Mouse (Mus musculus) hindbrain, embryonic 15.5 days (tissue): ENCODE measurements around the gene 4930402F06Rik. TPM values are rescaled to one million over a fixed set of nuclear protein-coding genes. Genes with fewer than 3 reads are reported as not detected.
A peak's percentile ranks its signal among the peaks of the same experiment; 100 is the strongest.

ENCODE experiments used
- ATAC-seq: fragments of 200-750 bp; cut with Nextera tagmentation; 2 replicates; pipeline ENCODE4 v1.8.0; 2017; ENCODE audit warnings: low read depth, moderate number of reproducible peaks, moderate TSS enrichment; ENCODE audit not compliant: low FRiP score
- H3K27ac ChIP-seq: fragments of 300-500 bp; sonication (generic); replicated peaks from 2 replicates; pipeline ENCODE4 v1.5.1; 2015; ENCODE audit warnings: mild to moderate bottlenecking, inconsistent platforms
- H3K27me3 ChIP-seq: fragments of 300-500 bp; sonication (generic); 2 replicates; pipeline ENCODE4 v1.6.1; 2015; ENCODE audit warnings: control low read depth, inconsistent platforms
- H3K36me3 ChIP-seq: fragments of 300-500 bp; sonication (generic); 2 replicates; pipeline ENCODE4 v1.6.1; 2015; ENCODE audit warnings: control low read depth, inconsistent platforms
- H3K4me1 ChIP-seq: fragments of 300-500 bp; sonication (generic); replicated peaks from 2 replicates; pipeline ENCODE4 v1.6.1; 2015; ENCODE audit warnings: control low read depth, inconsistent platforms
- H3K4me2 ChIP-seq: fragments of 300-500 bp; sonication (generic); 2 replicates; pipeline ENCODE4 v1.6.1; 2015; ENCODE audit warnings: moderate library complexity, mild to moderate bottlenecking, inconsistent platforms
- H3K4me3 ChIP-seq: fragments of 300-500 bp; sonication (generic); 2 replicates; pipeline ENCODE4 v1.5.1; 2015; ENCODE audit warnings: mild to moderate bottlenecking, inconsistent platforms
- H3K9ac ChIP-seq: fragments of 300-500 bp; sonication (generic); 2 replicates; pipeline ENCODE4 v1.6.1; 2015; ENCODE audit warnings: inconsistent platforms
- H3K9me3 ChIP-seq: fragments of 300-500 bp; sonication (generic); 2 replicates; pipeline ENCODE4 v1.6.1; 2016; ENCODE audit warnings: control low read depth, inconsistent platforms
- WGBS: fragments of 180-500 bp; shearing (Covaris S2); methylation state at CpG from one replicate; pipeline ENCODE4 v1.1.7; 2015; 5-methylcytosine and 5-hydroxymethylcytosine counted together
- polyA plus RNA-seq: library from polyadenylated mRNA; unstranded; fragments of >200 nt; fragmentation: Nextera tagmentation; extraction: Ambion mirVana; gene quantifications from 2 replicates; pipeline ENCODE4 v1.2.1, GENCODE M21; 2015

Gene 4930402F06Rik
- polyA plus RNA-seq, 1 experiment from 2014 or later, result not detected

DNA sequence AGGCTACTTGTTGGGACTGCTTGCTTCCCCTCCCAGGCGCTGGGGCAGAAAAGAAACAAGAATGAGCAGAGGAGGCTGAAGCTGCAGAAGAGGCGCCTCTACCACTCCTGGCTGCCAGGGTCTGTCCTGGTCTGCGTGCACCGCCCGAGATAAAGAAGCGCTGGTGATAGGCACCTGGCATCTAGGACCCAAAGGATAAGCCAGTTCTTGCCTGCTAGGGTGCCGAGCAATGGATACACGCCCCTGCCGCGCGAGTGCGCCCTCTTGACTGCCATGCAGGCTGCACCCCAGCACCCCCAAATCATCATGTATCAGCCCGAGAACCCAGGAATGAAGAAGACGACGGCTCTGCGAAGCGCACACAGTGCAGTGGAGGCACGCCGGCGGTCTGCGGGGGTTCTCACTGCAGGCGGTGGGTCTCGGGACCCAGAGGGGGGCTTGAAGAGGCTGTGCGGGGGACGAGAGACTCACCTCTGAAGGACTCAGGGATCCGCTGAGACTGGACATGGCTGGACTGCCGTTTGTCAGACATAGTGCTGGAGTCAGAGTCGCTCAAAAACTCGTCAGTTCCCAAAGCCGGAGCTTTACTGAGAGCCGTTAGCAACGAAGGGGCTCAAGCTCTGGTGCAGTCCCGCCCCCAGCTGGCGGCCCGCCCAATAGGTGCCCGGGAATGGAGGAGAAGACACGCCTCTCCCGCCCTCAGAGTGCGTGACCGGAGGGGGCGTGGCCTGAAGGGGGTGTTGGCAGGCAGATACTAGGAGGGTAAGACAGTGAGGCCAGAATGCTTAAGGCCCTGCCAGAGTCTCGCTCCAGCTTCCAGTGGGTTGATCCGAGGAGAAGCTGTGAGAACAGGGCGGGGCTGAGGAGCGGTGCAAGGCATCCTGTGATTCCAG is 60.3 kb downstream of the 4930402F06Rik start, which contains the start of gene Stom:
Gene Stom (minus strand): TSS at position 589 of the 893 bp plus-strand sequence.
- peak; percentile 99 for ATAC-seq
- H3K4me1 ChIP-seq, result peaks cover 19% of the 10 kb centered on the region
- H3K9ac ChIP-seq, result peak within 1 kb of the TSS; percentile 63
- no peaks in the 10 kb centered on the region for H3K9me3 ChIP-seq
- peak within 1 kb of the TSS; percentile 62 for H3K4me3 ChIP-seq
- no peaks in the 10 kb centered on the region for H3K36me3 ChIP-seq
- no peaks in the 10 kb centered on the region; the same call in 1 of the 2 replicates for H3K27me3 ChIP-seq
- H3K4me2 ChIP-seq, result peak within 1 kb of the TSS; percentile 81
- H3K27ac ChIP-seq, result peak within 1 kb of the TSS; percentile 77
- WGBS, result under 1% methylated on average over 45 of the region's 45 CpGs

DNA sequence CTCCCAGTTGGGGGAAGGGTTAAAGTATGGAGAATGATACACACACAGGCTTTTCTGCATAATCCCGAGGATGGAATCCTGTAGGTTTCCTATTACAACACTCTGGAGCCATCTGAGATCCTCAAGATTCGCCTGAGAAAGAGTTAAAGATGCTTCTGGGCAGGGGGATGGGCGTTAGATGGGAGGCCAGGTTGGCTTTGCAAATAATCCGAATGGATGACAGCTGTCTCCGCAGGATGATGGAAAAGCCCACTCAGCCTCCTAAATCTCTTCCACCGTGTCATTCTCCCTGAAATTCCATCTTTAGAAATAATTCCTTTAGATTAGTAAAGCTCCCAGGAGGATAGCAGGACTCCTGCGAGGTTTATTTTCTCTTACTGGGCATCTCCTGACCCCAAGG is 61.4 kb downstream of the 4930402F06Rik start:
- ATAC-seq, result no peak
- H3K4me3 ChIP-seq, result peak overlapping the region; percentile 62
- H3K4me2 ChIP-seq, result peak overlapping the region; percentile 81
- WGBS, result 7% methylated on average over 7 of the region's 7 CpGs
- H3K4me1 ChIP-seq, result peaks cover 19% of the 10 kb centered on the region
- H3K9me3 ChIP-seq, result no peaks in the 10 kb centered on the region
- H3K27me3 ChIP-seq, result no peaks in the 10 kb centered on the region; the same call in 1 of the 2 replicates
- H3K36me3 ChIP-seq, result no peaks in the 10 kb centered on the region
- no peak overlapping the region for H3K27ac ChIP-seq
- no peak overlapping the region for H3K9ac ChIP-seq

GRCm38 (mm10) chr2:35333670-35334069 is 63.3 kb downstream of the 4930402F06Rik start:
- Histone ChIP-seq H3K9ac (no peak overlapping the region), H3K9me3 (no peaks in the 10 kb centered on the region), H3K4me2 (no peak overlapping the region), H3K27ac (no peak overlapping the region), H3K27me3 (no peaks in the 10 kb centered on the region; the same call in 1 of the 2 replicates), H3K36me3 (no peaks in the 10 kb centered on the region), H3K4me3 (no peak overlapping the region), H3K4me1 (peaks cover 19% of the 10 kb centered on the region)
- no peak for ATAC-seq

DNA sequence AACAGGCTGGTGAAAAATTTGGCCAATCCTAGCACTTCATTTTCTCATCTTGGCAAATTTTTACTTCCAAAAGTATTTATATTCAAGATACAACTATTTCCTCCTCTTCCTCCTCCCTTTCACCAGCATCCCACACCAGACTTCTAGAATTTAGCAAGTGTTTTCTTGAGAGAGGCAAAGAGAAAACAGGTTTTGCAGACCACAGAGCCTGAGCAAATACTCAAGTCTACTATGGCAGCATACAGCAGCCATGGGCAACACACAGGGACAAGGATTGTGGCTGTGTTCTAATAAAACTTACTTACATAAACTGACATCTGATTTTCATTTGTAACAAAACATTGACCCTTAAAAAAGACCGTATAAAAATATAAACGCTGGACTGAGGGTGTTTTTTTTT is 65.8 kb downstream of the 4930402F06Rik start:
- Histone ChIP-seq H3K27me3 (no peaks in the 10 kb centered on the region; the same call in 1 of the 2 replicates), H3K9ac (no peak overlapping the region), H3K4me2 (no peak overlapping the region), H3K4me1 (peaks cover 10% of the 10 kb centered on the region), H3K9me3 (no peaks in the 10 kb centered on the region), H3K36me3 (no peaks in the 10 kb centered on the region), H3K4me3 (no peak overlapping the region), H3K27ac (no peak overlapping the region)
- 82% methylated on average over 2 of the region's 2 CpGs for WGBS
- ATAC-seq, result no peak

- H3K27ac ChIP-seq, result no peak overlapping the region
- no peak for ATAC-seq
- no peaks in the 10 kb centered on the region for H3K4me1 ChIP-seq
- no peak overlapping the region for H3K9ac ChIP-seq
- H3K4me3 ChIP-seq, result no peak overlapping the region
- no peak overlapping the region for H3K4me2 ChIP-seq
- H3K36me3 ChIP-seq, result no peaks in the 10 kb centered on the region
- no peaks in the 10 kb centered on the region for H3K27me3 ChIP-seq
- no peaks in the 10 kb centered on the region for H3K9me3 ChIP-seq
- 91% methylated on average over 2 of the region's 2 CpGs for WGBS
Observed at GRCm38 (mm10) chr2:35329061-35329460, 67.9 kb downstream of the 4930402F06Rik start.

DNA sequence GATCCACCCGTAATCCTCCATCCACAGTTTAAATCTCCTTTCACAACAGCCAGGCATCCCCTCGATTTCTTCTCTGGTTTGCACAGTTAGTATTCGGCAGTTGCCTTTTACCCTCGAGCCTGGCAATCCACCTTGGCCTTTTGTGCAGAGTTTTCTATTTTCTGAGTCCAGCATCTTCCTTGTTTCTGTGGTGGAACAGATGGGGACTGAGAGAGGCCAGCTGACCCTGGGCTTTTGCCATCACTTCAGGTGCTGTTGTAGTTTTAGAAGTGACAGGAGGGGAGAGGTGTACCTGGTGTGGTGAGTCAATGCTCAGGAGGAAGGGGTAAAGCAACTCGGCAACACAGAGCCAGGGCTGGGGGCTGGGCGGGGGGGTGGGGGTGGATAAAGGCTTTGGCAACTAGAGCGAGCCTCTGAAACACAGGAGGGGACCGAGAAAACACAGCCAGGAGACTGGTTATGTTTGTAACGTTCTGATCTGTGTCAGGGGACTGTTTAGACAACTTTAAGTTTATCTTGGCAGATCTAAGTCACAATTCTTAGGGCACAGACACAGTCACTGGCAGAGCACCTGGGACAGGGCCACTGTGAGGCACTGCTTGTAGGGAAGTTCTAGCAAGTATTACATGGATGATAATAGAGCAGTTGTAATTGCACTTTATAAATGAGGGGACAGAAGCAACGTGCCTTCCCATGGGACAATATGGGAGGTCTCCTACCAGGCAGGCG is 68.7 kb downstream of the 4930402F06Rik start:
- Histone ChIP-seq H3K9ac (no peak overlapping the region), H3K27me3 (no peaks in the 10 kb centered on the region), H3K36me3 (no peaks in the 10 kb centered on the region), H3K4me1 (peaks cover 3% of the 10 kb centered on the region; the same call in 1 of the 2 replicates), H3K27ac (no peak overlapping the region), H3K4me3 (no peak overlapping the region), H3K9me3 (no peaks in the 10 kb centered on the region), H3K4me2 (no peak overlapping the region)
- 44% methylated on average over 11 of the region's 11 CpGs for WGBS
- ATAC-seq, result no peak

DNA sequence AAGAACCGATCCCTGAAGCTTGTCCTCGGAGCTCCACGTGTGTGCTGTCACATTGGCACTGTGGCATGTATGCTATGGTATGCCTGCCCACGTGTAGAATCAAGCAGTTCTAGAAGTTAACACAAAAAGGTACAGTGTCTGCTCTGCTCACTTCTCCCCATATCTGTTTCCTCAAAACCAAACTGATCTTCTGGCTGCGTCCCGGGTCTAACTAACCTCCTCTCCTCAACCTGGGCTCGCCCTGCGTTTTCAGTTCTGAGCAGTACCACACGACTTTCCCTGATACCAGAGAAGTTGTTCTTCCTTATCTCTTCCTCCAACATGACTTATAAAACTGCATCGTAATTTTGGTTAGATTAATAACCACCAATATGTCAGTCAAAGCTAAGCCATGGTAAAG is 69.4 kb downstream of the 4930402F06Rik start:
- no peaks in the 10 kb centered on the region for H3K9me3 ChIP-seq
- no peak overlapping the region for H3K27ac ChIP-seq
- H3K4me2 ChIP-seq, result no peak overlapping the region
- ATAC-seq, result no peak
- 75% methylated on average over 10 of the region's 10 CpGs for WGBS
- H3K36me3 ChIP-seq, result no peaks in the 10 kb centered on the region
- H3K27me3 ChIP-seq, result no peaks in the 10 kb centered on the region
- H3K9ac ChIP-seq, result no peak overlapping the region
- peaks cover 9% of the 10 kb centered on the region for H3K4me1 ChIP-seq
- no peak overlapping the region for H3K4me3 ChIP-seq

DNA sequence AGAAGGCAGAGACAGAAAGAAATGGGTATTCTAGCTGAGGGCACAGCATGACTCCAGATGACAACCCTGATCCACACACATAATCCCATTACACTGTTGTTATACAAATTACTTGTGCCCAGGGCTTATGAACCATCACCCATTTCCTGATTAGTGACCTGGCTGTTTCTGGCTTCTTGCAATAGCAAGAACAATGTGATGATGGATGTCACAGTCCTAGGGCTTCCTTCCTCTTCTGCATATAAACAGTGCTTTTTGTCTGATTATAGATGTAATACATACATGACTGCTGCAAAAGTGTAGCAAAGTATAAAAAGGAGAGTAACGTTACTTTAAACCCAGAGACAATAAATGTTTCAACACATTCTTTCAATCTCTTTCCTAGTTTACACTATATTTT is 70.0 kb downstream of the 4930402F06Rik start:
- Histone ChIP-seq H3K4me2 (no peak overlapping the region), H3K9ac (no peak overlapping the region), H3K4me3 (no peak overlapping the region), H3K27ac (no peak overlapping the region), H3K9me3 (no peaks in the 10 kb centered on the region), H3K27me3 (no peaks in the 10 kb centered on the region), H3K36me3 (no peaks in the 10 kb centered on the region), H3K4me1 (peaks cover 15% of the 10 kb centered on the region)
- WGBS, result 74% methylated on average over 1 of the region's 1 CpGs
- no peak for ATAC-seq

DNA sequence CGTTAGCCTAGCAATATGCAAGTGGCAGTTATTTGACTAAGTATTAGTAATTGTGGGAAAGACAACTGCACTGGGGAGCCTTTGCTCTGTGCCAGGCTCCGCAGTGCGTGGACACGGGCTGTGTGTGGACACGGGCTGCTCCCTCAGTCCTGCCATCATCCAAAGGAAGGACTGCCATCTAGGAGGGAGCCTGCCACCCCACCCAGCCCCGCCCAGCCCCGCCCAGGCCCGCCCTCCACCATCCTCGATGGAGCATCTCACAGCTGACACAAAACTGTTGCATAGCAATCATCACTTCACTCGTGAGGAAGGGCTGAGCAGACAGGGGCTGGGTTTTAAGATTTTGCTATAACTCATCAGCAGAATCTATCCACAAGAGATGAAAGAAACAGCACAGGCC is 71.0 kb downstream of the 4930402F06Rik start:
- H3K4me3 ChIP-seq, result no peak overlapping the region
- no peak overlapping the region for H3K4me2 ChIP-seq
- no peaks in the 10 kb centered on the region for H3K27me3 ChIP-seq
- no peaks in the 10 kb centered on the region for H3K36me3 ChIP-seq
- H3K9me3 ChIP-seq, result no peaks in the 10 kb centered on the region
- H3K4me1 ChIP-seq, result peaks cover 19% of the 10 kb centered on the region
- no peak overlapping the region for H3K27ac ChIP-seq
- no peak overlapping the region for H3K9ac ChIP-seq
- no peak for ATAC-seq
- WGBS, result 73% methylated on average over 10 of the region's 10 CpGs

Other genes with a start within 250 kb of the 4930402F06Rik start
- 407 and 436 TPM in 2 replicates for gene Rab14, start 196.1 kb downstream of the 4930402F06Rik start, polyA plus RNA-seq
- gene Gsn, start 140.8 kb downstream of the 4930402F06Rik start, polyA plus RNA-seq, result 24.4 and 27.4 TPM in 2 replicates
- gene Stom, start 60.2 kb downstream of the 4930402F06Rik start, polyA plus RNA-seq, result 22.2 and 25.2 TPM in 2 replicates
- gene 4930568D16Rik, start 29.4 kb downstream of the 4930402F06Rik start, polyA plus RNA-seq, result not detected in 2 replicates
- 6.8 and 7.8 TPM in 2 replicates for gene Ggta1, start 66.1 kb upstream of the 4930402F06Rik start, polyA plus RNA-seq
- 70.7 and 79.3 TPM in 2 replicates for gene Dab2ip, start 161.1 kb upstream of the 4930402F06Rik start, polyA plus RNA-seq